Mouse (Mus musculus) midbrain, embryonic 13.5 days (tissue): ENCODE data around the gene Tubgcp6. TPM values are rescaled to one million over a fixed set of nuclear protein-coding genes. Genes with fewer than 3 reads are reported as not detected.

ENCODE experiments used
- ATAC-seq: fragments of 200-750 bp; cut with Nextera tagmentation; 2 replicates; pipeline ENCODE4 v1.8.0; 2017; ENCODE audit warnings: mild to moderate bottlenecking, moderate TSS enrichment, moderate library complexity
- H3K27ac ChIP-seq: fragments of 300-500 bp; sonication (generic); 2 replicates; pipeline ENCODE4 v1.5.1; 2015; ENCODE audit warnings: inconsistent platforms, mild to moderate bottlenecking, moderate library complexity
- H3K27me3 ChIP-seq: fragments of 300-500 bp; sonication (generic); 2 replicates; pipeline ENCODE4 v1.6.1; 2015; ENCODE audit warnings: mild to moderate bottlenecking, inconsistent platforms
- H3K36me3 ChIP-seq: fragments of 300-500 bp; sonication (generic); 2 replicates; pipeline ENCODE4 v1.6.1; 2015; ENCODE audit warnings: mild to moderate bottlenecking, inconsistent platforms
- H3K4me1 ChIP-seq: fragments of 300-500 bp; sonication (generic); replicated peaks from 2 replicates; pipeline ENCODE4 v1.6.1; 2015; ENCODE audit warnings: inconsistent platforms
- H3K4me2 ChIP-seq: fragments of 300-500 bp; sonication (generic); replicated peaks from 2 replicates; pipeline ENCODE4 v1.6.1; 2015; ENCODE audit warnings: moderate library complexity, mild to moderate bottlenecking, inconsistent platforms
- H3K4me3 ChIP-seq: fragments of 300-500 bp; sonication (generic); replicated peaks from 2 replicates; pipeline ENCODE4 v1.5.1; 2015; ENCODE audit warnings: mild to moderate bottlenecking, inconsistent platforms
- H3K9ac ChIP-seq: fragments of 300-500 bp; sonication (generic); replicated peaks from 2 replicates; pipeline ENCODE4 v1.6.1; 2015; ENCODE audit warnings: mild to moderate bottlenecking, inconsistent platforms
- H3K9me3 ChIP-seq: fragments of 300-500 bp; sonication (generic); 2 replicates; pipeline ENCODE4 v1.6.1; 2016; ENCODE audit warnings: mild to moderate bottlenecking, inconsistent platforms
- WGBS: fragments of 180-500 bp; shearing (Covaris S2); methylation state at CpG from one replicate; pipeline ENCODE4 v1.1.7; 2015; 5-methylcytosine and 5-hydroxymethylcytosine counted together
- polyA plus RNA-seq: library from polyadenylated mRNA; unstranded; fragments of >200 nt; fragmentation: Nextera tagmentation; extraction: Ambion mirVana; gene quantifications from 2 replicates; pipeline ENCODE4 v1.2.1, GENCODE M21; 2015

The Tubgcp6 gene
- polyA plus RNA-seq, 1 experiment from 2014 or later = 17.4 TPM

DNA sequence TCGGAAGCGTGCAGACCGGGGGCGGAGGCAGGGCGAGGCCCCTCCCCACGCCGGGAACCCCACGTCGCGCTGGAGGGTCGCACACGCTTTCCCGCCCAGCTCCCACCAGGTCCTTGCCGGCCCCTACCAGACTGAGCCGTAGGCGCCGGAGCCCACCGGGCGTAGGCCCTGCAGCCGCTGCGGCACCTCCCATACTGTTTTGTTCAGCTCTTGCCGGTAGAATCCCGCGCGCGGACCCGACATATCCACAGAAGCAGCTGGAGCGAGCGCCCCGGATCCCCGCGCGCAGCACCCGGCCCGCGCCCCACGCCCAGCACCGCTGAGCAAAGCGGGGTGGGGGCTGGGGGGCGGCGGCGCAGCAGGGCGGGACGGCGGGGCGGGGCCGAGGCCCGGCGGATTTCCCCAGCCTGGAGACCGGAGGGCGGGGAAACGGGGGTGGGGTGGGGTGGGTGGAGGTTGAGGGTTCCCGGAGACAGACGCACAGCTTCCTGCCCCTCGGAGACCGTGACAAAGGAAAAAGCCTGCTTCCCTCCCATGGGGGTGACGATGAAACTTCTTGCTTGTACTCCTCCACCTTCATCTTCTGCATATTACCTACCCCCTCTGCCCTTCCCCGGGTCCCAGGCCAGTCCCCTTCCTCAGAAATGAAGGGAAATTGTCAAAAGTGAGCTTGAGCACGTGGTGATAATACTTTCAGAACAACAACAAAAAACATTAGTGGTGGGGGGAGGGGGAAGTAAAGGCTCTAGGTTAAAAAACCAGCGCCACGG, 26.5 kb upstream of the Tubgcp6 start, which contains the start of gene Mapk11:
Gene Mapk11, minus strand, starts transcription at position 358 of the 770 bp plus-strand sequence.
- Histone ChIP-seq H3K27ac (peak within 1 kb of the TSS; percentile 92), H3K4me1 (peaks cover 52% of the 10 kb centered on the region), H3K27me3 (0 out of 2 replicates have a peak, but pooled peaks cover 5% of the 10 kb centered on the region), H3K9me3 (no peaks in the 10 kb centered on the region), H3K4me3 (peak within 1 kb of the TSS; percentile 78), H3K9ac (peak within 1 kb of the TSS; percentile 94), H3K36me3 (peaks cover 28% of the 10 kb centered on the region), H3K4me2 (peak within 1 kb of the TSS; percentile 81)
- peak; percentile 70 for ATAC-seq
- 0% methylated on average over 52 of the region's 61 CpGs for WGBS

- ATAC-seq = peak; percentile 7; the same call in 1 of the 2 replicates
- peak overlapping the region; percentile 81 for H3K4me2 ChIP-seq
- H3K27ac ChIP-seq = peak overlapping the region; percentile 92
- H3K9ac ChIP-seq = peak overlapping the region; percentile 94
- 0 out of 2 replicates have a peak, but pooled peaks cover 5% of the 10 kb centered on the region for H3K27me3 ChIP-seq
- H3K9me3 ChIP-seq = no peaks in the 10 kb centered on the region
- peaks cover 28% of the 10 kb centered on the region for H3K36me3 ChIP-seq
- H3K4me3 ChIP-seq = peak overlapping the region; percentile 78
- H3K4me1 ChIP-seq = peaks cover 52% of the 10 kb centered on the region
- WGBS = 3% methylated on average over 25 of the region's 25 CpGs
Measured at GRCm38 (mm10) chr15:89148496-89149270, 25.8 kb upstream of the Tubgcp6 start.

DNA sequence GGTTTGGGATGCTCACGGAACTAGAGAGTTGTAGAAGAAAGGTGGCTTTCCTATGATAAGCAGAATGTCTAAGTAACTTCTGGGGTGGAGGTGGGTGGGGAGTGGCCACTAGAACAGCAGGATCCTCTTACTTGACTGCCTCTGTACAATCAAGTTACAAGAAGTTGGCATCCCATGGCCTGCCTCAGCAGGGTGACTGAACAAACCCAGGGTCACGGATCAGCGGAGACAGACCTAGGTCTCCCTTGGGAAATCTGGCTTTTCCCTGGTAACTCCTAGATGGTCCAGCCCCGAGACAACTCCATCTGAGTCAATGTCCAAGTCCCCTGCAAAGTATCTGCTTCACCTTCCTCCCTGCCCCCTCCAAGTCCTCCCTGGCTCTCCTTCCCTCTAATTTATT, 25.0 kb upstream of the Tubgcp6 start:
- Histone ChIP-seq H3K36me3 (peaks cover 32% of the 10 kb centered on the region), H3K9me3 (no peaks in the 10 kb centered on the region), H3K9ac (peak overlapping the region; percentile 94), H3K27me3 (0 out of 2 replicates have a peak, but pooled peaks cover 5% of the 10 kb centered on the region), H3K4me1 (peaks cover 52% of the 10 kb centered on the region), H3K27ac (peak overlapping the region; percentile 92; the same call in 1 of the 2 replicates), H3K4me2 (peak overlapping the region; percentile 81), H3K4me3 (peak overlapping the region; percentile 78)
- no peak for ATAC-seq
- WGBS = 32% methylated on average over 4 of the region's 4 CpGs

DNA sequence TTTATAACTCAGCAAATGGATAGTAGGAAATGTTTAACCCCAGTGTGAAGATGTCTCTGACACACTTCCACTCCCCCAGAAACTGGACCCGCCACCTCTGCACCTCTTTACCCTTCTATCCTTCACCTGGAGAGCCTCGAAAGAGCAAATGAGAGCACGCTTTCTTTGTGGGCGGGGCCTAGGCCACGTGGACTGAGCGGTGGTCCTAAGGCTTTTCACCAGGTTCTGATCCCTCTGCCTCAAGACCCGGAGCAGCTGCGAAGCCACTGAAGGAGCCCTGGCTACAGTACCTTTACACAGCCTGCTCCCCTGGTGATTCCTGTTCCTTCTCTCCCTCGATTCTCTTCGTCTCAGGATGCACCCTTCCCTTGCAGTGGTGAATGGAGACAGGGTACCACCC, 24.5 kb upstream of the Tubgcp6 start:
- 17% methylated on average over 10 of the region's 10 CpGs for WGBS
- Histone ChIP-seq H3K36me3 (peaks cover 37% of the 10 kb centered on the region), H3K4me2 (peak overlapping the region; percentile 81), H3K4me3 (peak overlapping the region; percentile 78), H3K4me1 (peaks cover 47% of the 10 kb centered on the region), H3K27ac (peak overlapping the region; percentile 92), H3K27me3 (0 out of 2 replicates have a peak, but pooled peaks cover 8% of the 10 kb centered on the region), H3K9ac (peak overlapping the region; percentile 94), H3K9me3 (no peaks in the 10 kb centered on the region)
- no peak for ATAC-seq

DNA sequence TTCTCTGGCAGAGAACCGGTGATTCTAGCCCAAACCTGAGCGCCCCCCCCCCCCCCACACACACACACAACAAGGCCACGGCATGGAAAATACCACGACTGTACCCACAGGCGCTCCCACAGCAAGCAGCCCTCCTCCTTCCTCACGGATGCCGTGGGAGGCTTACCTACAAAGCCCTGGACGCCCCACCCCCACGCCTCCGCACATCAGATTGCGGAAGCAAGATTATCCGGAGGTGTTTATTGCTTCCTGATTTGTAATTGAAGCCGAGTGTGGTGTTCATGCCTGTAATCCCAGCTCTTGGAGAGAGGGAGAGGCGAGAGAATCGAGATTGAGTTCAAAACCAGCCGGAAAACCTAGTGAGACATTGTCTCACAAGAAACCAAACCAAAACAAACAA, 24.1 kb upstream of the Tubgcp6 start:
- WGBS = 9% methylated on average over 16 of the region's 16 CpGs
- peaks cover 39% of the 10 kb centered on the region for H3K36me3 ChIP-seq
- H3K4me1 ChIP-seq = peaks cover 43% of the 10 kb centered on the region
- ATAC-seq = no peak
- 0 out of 2 replicates have a peak, but pooled peaks cover 11% of the 10 kb centered on the region for H3K27me3 ChIP-seq
- peak overlapping the region; percentile 78 for H3K4me3 ChIP-seq
- H3K9ac ChIP-seq = peak overlapping the region; percentile 94
- H3K27ac ChIP-seq = peak overlapping the region; percentile 92
- H3K4me2 ChIP-seq = peak overlapping the region; percentile 81
- H3K9me3 ChIP-seq = no peaks in the 10 kb centered on the region

DNA sequence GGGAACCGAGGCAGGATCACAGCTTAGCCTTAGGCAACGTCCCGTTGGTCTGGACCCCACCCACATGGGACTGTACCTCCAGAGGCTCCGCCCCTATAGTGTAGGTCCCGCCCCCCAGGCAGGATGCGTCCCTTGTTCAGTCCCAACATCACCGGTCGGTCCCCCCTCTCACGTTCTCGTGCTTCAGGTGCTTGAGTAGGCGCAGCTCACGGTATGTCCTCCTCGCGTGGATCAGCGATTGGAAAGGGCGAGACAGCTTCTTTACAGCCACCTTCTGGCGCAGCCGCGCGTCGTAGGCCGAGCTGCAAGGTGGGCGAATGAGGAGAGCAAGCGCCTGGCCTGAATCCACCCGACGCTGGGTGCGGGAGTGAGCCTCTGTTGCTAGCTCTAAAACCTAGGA, 23.6 kb upstream of the Tubgcp6 start:
- peaks cover 39% of the 10 kb centered on the region for H3K36me3 ChIP-seq
- H3K4me2 ChIP-seq = peak overlapping the region; percentile 81
- H3K9me3 ChIP-seq = no peaks in the 10 kb centered on the region
- H3K4me1 ChIP-seq = peaks cover 41% of the 10 kb centered on the region
- peak; percentile 28 for ATAC-seq
- peak overlapping the region; percentile 78 for H3K4me3 ChIP-seq
- WGBS = 3% methylated on average over 27 of the region's 27 CpGs
- H3K27ac ChIP-seq = peak overlapping the region; percentile 92
- peak overlapping the region; percentile 94 for H3K9ac ChIP-seq
- H3K27me3 ChIP-seq = peaks cover 12% of the 10 kb centered on the region; the same call in 1 of the 2 replicates

DNA sequence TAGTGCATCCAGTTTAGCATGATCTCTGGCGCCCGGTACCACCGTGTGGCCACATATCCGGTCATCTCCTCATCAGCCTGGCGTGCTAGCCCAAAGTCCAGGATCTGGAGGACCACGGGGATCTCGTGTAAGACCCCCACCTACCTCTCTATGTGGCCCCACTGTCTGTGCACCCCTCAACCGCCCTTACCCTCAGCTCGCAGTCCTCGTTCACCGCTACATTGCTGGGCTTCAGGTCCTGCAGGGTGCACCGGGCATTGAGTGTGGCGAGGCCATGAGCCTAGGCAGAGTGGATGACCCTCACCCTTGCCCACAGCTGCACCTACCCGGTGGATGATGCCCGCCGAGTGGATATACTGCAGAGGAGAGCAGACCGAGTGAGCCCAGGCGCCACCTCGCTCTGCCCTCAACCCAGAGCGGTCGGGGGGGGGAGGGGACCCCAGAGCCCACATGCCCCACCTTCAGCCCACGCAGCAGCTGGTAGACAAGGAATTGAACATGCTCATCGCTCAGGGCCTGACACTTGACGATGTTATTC, 23.0 kb upstream of the Tubgcp6 start:
- peaks cover 15% of the 10 kb centered on the region; the same call in 1 of the 2 replicates for H3K27me3 ChIP-seq
- peak overlapping the region; percentile 81 for H3K4me2 ChIP-seq
- peak overlapping the region; percentile 78 for H3K4me3 ChIP-seq
- peaks cover 46% of the 10 kb centered on the region for H3K4me1 ChIP-seq
- H3K9ac ChIP-seq = no peak overlapping the region
- WGBS = 85% methylated on average over 24 of the region's 24 CpGs
- H3K9me3 ChIP-seq = no peaks in the 10 kb centered on the region
- H3K36me3 ChIP-seq = peaks cover 39% of the 10 kb centered on the region
- no peak for ATAC-seq
- no peak overlapping the region for H3K27ac ChIP-seq

DNA sequence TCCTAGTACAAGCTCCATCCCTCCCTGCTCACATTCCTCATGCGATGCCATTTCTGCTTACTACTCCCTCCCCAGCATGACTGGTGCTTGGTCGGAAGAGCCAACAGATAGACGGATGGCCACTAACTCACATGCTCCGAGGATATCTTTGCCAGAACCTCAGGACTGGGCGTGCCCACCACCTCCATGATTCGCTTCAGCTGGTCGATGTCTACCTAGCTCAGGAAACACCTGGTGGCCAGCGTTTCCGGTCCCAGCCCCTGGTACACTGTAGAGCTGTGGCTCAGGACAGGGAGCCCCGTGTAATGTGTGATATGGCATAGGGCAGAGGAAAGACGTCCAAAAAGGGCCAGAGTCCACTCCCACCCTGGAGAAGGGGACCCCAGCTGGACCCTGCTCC, 22.1 kb upstream of the Tubgcp6 start:
- Histone ChIP-seq H3K36me3 (peaks cover 39% of the 10 kb centered on the region), H3K9me3 (no peaks in the 10 kb centered on the region), H3K27me3 (peaks cover 15% of the 10 kb centered on the region; the same call in 1 of the 2 replicates), H3K9ac (no peak overlapping the region), H3K4me1 (peaks cover 49% of the 10 kb centered on the region), H3K4me3 (no peak overlapping the region), H3K27ac (no peak overlapping the region), H3K4me2 (no peak overlapping the region)
- WGBS = 93% methylated on average over 11 of the region's 11 CpGs
- no peak for ATAC-seq

DNA sequence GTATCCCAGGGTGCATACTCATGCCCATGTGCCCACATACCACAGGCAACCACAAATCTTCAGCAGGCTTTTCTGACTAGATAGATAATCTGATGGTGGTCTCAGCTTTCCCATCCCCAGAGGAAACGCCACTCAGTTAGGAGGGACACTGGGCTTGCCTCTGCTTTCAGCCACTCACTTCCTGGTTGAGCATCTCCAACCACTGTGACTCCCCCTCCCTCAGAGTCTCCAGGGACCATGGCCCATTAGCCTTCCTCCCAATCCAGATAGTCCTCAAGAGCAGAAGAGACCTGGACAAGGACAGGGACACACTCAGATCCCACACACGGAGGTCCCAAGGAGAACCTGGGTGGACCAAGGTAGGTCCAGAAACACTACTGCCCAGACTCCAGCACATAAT, 20.2 kb upstream of the Tubgcp6 start:
- Histone ChIP-seq H3K4me1 (peaks cover 47% of the 10 kb centered on the region), H3K9ac (no peak overlapping the region), H3K27me3 (peaks cover 21% of the 10 kb centered on the region), H3K36me3 (peaks cover 39% of the 10 kb centered on the region), H3K27ac (no peak overlapping the region), H3K4me2 (no peak overlapping the region), H3K9me3 (no peaks in the 10 kb centered on the region), H3K4me3 (no peak overlapping the region)
- WGBS = 86% methylated on average over 2 of the region's 2 CpGs
- no peak for ATAC-seq

GRCm38 (mm10) chr15:89141905-89142304, 19.0 kb upstream of the Tubgcp6 start:
- Histone ChIP-seq H3K9ac (no peak overlapping the region), H3K9me3 (no peaks in the 10 kb centered on the region), H3K27me3 (peaks cover 21% of the 10 kb centered on the region), H3K36me3 (peaks cover 39% of the 10 kb centered on the region), H3K4me1 (peaks cover 40% of the 10 kb centered on the region), H3K27ac (no peak overlapping the region), H3K4me3 (no peak overlapping the region), H3K4me2 (no peak overlapping the region)
- ATAC-seq = no peak
- 76% methylated on average over 4 of the region's 4 CpGs for WGBS

- 29% methylated on average over 5 of the region's 5 CpGs for WGBS
- Histone ChIP-seq H3K27me3 (peaks cover 21% of the 10 kb centered on the region), H3K9me3 (no peaks in the 10 kb centered on the region), H3K4me2 (0 out of 2 replicates have a peak overlapping the region, but pooled peaks have one; percentile 91), H3K27ac (no peak overlapping the region), H3K36me3 (peaks cover 39% of the 10 kb centered on the region), H3K4me1 (peaks cover 35% of the 10 kb centered on the region), H3K9ac (no peak overlapping the region), H3K4me3 (no peak overlapping the region)
- ATAC-seq = no peak
Measured at GRCm38 (mm10) chr15:89141443-89141842, 18.5 kb upstream of the Tubgcp6 start.
